8 mouse cellular contexts compared by ENCODE assay signal in genomic region chr5:123143971-123144745, GRCm38 (mm10). TPM values are rescaled to one million over a fixed set of nuclear protein-coding genes. Genes with fewer than 3 reads are reported as not detected.
A peak's percentile ranks its signal among the peaks of the same experiment; 100 is the strongest.
DNase-seq lines count a peak whose midpoint lies in the region; ATAC-seq and TF ChIP-seq lines count a peak whose summit lies in the region.

No protein-coding gene starts in this region.

- H3K27me3 ChIP-seq in erythroblast, embryonic 14.5 days (ENCODE audit: control insufficient read depth): no peaks in the 10 kb centered on the region
- peaks cover 12% of the 10 kb centered on the region for H3K27me3 ChIP-seq in E14TG2a.4 (ENCODE audit: insufficient read depth, low read length)
- H3K27me3 ChIP-seq in forebrain, embryonic 16.5 days (replicated peaks; ENCODE audit: control insufficient read depth, insufficient read depth, low read length): no peaks in the 10 kb centered on the region
- H3K27me3 ChIP-seq in liver, embryonic 12.5 days (replicated peaks): no peaks in the 10 kb centered on the region
- no peaks in the 10 kb centered on the region for H3K27me3 ChIP-seq in stomach, embryonic 15.5 days (replicated peaks)

- no peak overlapping the region for H3K27ac ChIP-seq in forebrain, embryonic 16.5 days (ENCODE audit: low read length)
- peak overlapping the region; percentile 100 for H3K27ac ChIP-seq in liver, embryonic 12.5 days
- H3K27ac ChIP-seq in stomach, embryonic 15.5 days: peak overlapping the region; percentile 100; the same call in 1 of the 2 replicates

- peaks cover 55% of the 10 kb centered on the region for H3K36me3 ChIP-seq in erythroblast, embryonic 14.5 days (ENCODE audit: control insufficient read depth)
- H3K36me3 ChIP-seq in E14TG2a.4 (ENCODE audit: insufficient read depth, low read length): peaks cover 52% of the 10 kb centered on the region
- peaks cover 5% of the 10 kb centered on the region for H3K36me3 ChIP-seq in forebrain, embryonic 16.5 days (ENCODE audit: control insufficient read depth, insufficient read depth)
- H3K36me3 ChIP-seq in liver, embryonic 12.5 days: peaks cover 53% of the 10 kb centered on the region
- H3K36me3 ChIP-seq in stomach, embryonic 15.5 days: peaks cover 24% of the 10 kb centered on the region

- peaks cover 72% of the 10 kb centered on the region for H3K4me1 ChIP-seq in erythroblast, embryonic 14.5 days (ENCODE audit: control insufficient read depth)
- H3K4me1 ChIP-seq in E14TG2a.4 (replicated peaks; ENCODE audit: low read depth, low read length): peaks cover 70% of the 10 kb centered on the region
- peaks cover 41% of the 10 kb centered on the region for H3K4me1 ChIP-seq in forebrain, embryonic 16.5 days (replicated peaks; ENCODE audit: control insufficient read depth, insufficient read depth, low read length)
- peaks cover 74% of the 10 kb centered on the region for H3K4me1 ChIP-seq in liver, embryonic 12.5 days
- H3K4me1 ChIP-seq in stomach, embryonic 15.5 days: peaks cover 33% of the 10 kb centered on the region

- TF ChIP-seq CTCF in E14TG2a.4 (conservative IDR thresholded peaks at IDR 0.05; ENCODE audit: low read length): no peak

- peak overlapping the region; percentile 99 for H3K9ac ChIP-seq in forebrain, embryonic 16.5 days (replicated peaks; ENCODE audit: low read depth, low read length)
- peak overlapping the region; percentile 99 for H3K9ac ChIP-seq in liver, embryonic 12.5 days
- no peak overlapping the region; the same call in 1 of the 2 replicates for H3K9ac ChIP-seq in stomach, embryonic 15.5 days

- H3K9me3 ChIP-seq in erythroblast, embryonic 14.5 days (ENCODE audit: control insufficient read depth, low read length): no peaks in the 10 kb centered on the region
- H3K9me3 ChIP-seq in E14TG2a.4 (ENCODE audit: low read length): no peaks in the 10 kb centered on the region
- H3K9me3 ChIP-seq in forebrain, embryonic 16.5 days (ENCODE audit: control insufficient read depth, low read length): no peaks in the 10 kb centered on the region
- H3K9me3 ChIP-seq in liver, embryonic 12.5 days (replicated peaks): no peaks in the 10 kb centered on the region
- H3K9me3 ChIP-seq in stomach, embryonic 15.5 days: no peaks in the 10 kb centered on the region

- peak overlapping the region; percentile 82 for H3K4me3 ChIP-seq in erythroblast, embryonic 14.5 days (replicated peaks)
- peak overlapping the region; percentile 82 for H3K4me3 ChIP-seq in E14TG2a.4 (replicated peaks; ENCODE audit: low read length)
- peak overlapping the region; percentile 84 for H3K4me3 ChIP-seq in forebrain, embryonic 16.5 days (replicated peaks; ENCODE audit: low read length)
- peak overlapping the region; percentile 98 for H3K4me3 ChIP-seq in liver, embryonic 12.5 days
- H3K4me3 ChIP-seq in stomach, embryonic 15.5 days (replicated peaks): peak overlapping the region; percentile 90

- DNase-seq in frontal cortex, postnatal 14 days (ENCODE audit: low spot score in 2 of 2): no peak
- no peak for DNase-seq in spleen, postnatal 36 days (ENCODE audit: low spot score in 2 of 2)

- no peak for ATAC-seq in erythroblast, adult 5-6 weeks (replicated peaks; ENCODE audit: low FRiP score, poor library complexity, severe bottlenecking)
- no peak for ATAC-seq in forebrain, embryonic 16.5 days
- no peak for ATAC-seq in liver, embryonic 12.5 days
- no peak for ATAC-seq in stomach, embryonic 15.5 days (ENCODE audit: insufficient read depth, low FRiP score, low read depth)

- 2% methylated on average over 17 of the region's 17 CpGs for WGBS in forebrain, embryonic 16.5 days
- WGBS in liver, embryonic 12.5 days (ENCODE audit: insufficient replicate concordance): 19% methylated on average over 17 of the region's 17 CpGs
- 6% methylated on average over 17 of the region's 17 CpGs for WGBS in stomach, embryonic 15.5 days

- peak overlapping the region; percentile 77 for H3K4me2 ChIP-seq in forebrain, embryonic 16.5 days (ENCODE audit: low read length)
- H3K4me2 ChIP-seq in liver, embryonic 12.5 days: peak overlapping the region; percentile 100
- H3K4me2 ChIP-seq in stomach, embryonic 15.5 days: peak overlapping the region; percentile 90

RNA-seq across cellular contexts. Expression of gene Setd1b, which starts 2.2 kb away (rescaled TPM):
- polyA plus RNA-seq in erythroblast, embryonic 14.5 days (2012): 3.3 and 3.9 TPM in 2 replicates
- 15.6 and 19.2 TPM in 2 replicates for total RNA-seq in erythroblast, adult 5-6 weeks (2015; ENCODE audit: low replicate concordance)
- 5.5 and 7.7 TPM in 2 replicates for total RNA-seq in erythroblast, adult 5-6 weeks (2017; ENCODE audit: low replicate concordance)
- polyA plus RNA-seq in forebrain, embryonic 16.5 days (2015; fragmentation: Nextera tagmentation; extraction: Ambion mirVana): 12.5 TPM in 2 replicates
- 6.0 and 6.1 TPM in 2 replicates for polyA plus RNA-seq in liver, embryonic 12.5 days (2016; fragmentation: Nextera tagmentation; extraction: Ambion mirVana)
- polyA plus RNA-seq in stomach, embryonic 15.5 days (2015; fragmentation: Nextera tagmentation; extraction: Ambion mirVana): 9.4 and 9.6 TPM in 2 replicates

RNA-seq across cellular contexts. Expression of gene Rhof, which starts 11.7 kb away (rescaled TPM):
- 0.38 and 0.52 TPM in 2 replicates for polyA plus RNA-seq in erythroblast, embryonic 14.5 days (2012)
- 1.5 and 2.1 TPM in 2 replicates for total RNA-seq in erythroblast, adult 5-6 weeks (2015; ENCODE audit: low replicate concordance)
- 0.70 and 2.1 TPM in 2 replicates for total RNA-seq in erythroblast, adult 5-6 weeks (2017; ENCODE audit: low replicate concordance)
- polyA plus RNA-seq in forebrain, embryonic 16.5 days (2015; fragmentation: Nextera tagmentation; extraction: Ambion mirVana): 15.8 and 18.7 TPM in 2 replicates
- 3.9 and 4.8 TPM in 2 replicates for polyA plus RNA-seq in liver, embryonic 12.5 days (2016; fragmentation: Nextera tagmentation; extraction: Ambion mirVana)
- polyA plus RNA-seq in stomach, embryonic 15.5 days (2015; fragmentation: Nextera tagmentation; extraction: Ambion mirVana): 1.9 and 2.3 TPM in 2 replicates

RNA-seq across cellular contexts. Expression of gene Psmd9, which starts 25.1 kb away (rescaled TPM):
- polyA plus RNA-seq in erythroblast, embryonic 14.5 days (2012): 27.7 and 28.4 TPM in 2 replicates
- total RNA-seq in erythroblast, adult 5-6 weeks (2015; ENCODE audit: low replicate concordance): 6.9 and 25.5 TPM in 2 replicates
- total RNA-seq in erythroblast, adult 5-6 weeks (2017; ENCODE audit: low replicate concordance): 13.8 and 28.7 TPM in 2 replicates
- 83.1 and 86.0 TPM in 2 replicates for polyA plus RNA-seq in forebrain, embryonic 16.5 days (2015; fragmentation: Nextera tagmentation; extraction: Ambion mirVana)
- 77.4 and 77.8 TPM in 2 replicates for polyA plus RNA-seq in liver, embryonic 12.5 days (2016; fragmentation: Nextera tagmentation; extraction: Ambion mirVana)
- polyA plus RNA-seq in stomach, embryonic 15.5 days (2015; fragmentation: Nextera tagmentation; extraction: Ambion mirVana): 67.6 and 76.0 TPM in 2 replicates

RNA-seq across cellular contexts. Expression of gene Hpd, which starts 38.4 kb away (rescaled TPM):
- not detected in 2 replicates for polyA plus RNA-seq in erythroblast, embryonic 14.5 days (2012)
- total RNA-seq in erythroblast, adult 5-6 weeks (2015; ENCODE audit: low replicate concordance): not detected in 2 replicates
- not detected in 2 replicates for total RNA-seq in erythroblast, adult 5-6 weeks (2017; ENCODE audit: low replicate concordance)
- not detected in 2 replicates for polyA plus RNA-seq in forebrain, embryonic 16.5 days (2015; fragmentation: Nextera tagmentation; extraction: Ambion mirVana)
- 5.9 and 6.1 TPM in 2 replicates for polyA plus RNA-seq in liver, embryonic 12.5 days (2016; fragmentation: Nextera tagmentation; extraction: Ambion mirVana)
- polyA plus RNA-seq in stomach, embryonic 15.5 days (2015; fragmentation: Nextera tagmentation; extraction: Ambion mirVana): 2.2 and 5.3 TPM in 2 replicates
